Mouse (Mus musculus): ENCODE measurements around the gene Gcgr. TPM values are rescaled to one million over a fixed set of nuclear protein-coding genes. Genes with fewer than 3 reads are reported as not detected.

Gcgr gene
- polyA plus RNA-seq, 1 experiment from 2014 or later, result 1.4 TPM

DNA sequence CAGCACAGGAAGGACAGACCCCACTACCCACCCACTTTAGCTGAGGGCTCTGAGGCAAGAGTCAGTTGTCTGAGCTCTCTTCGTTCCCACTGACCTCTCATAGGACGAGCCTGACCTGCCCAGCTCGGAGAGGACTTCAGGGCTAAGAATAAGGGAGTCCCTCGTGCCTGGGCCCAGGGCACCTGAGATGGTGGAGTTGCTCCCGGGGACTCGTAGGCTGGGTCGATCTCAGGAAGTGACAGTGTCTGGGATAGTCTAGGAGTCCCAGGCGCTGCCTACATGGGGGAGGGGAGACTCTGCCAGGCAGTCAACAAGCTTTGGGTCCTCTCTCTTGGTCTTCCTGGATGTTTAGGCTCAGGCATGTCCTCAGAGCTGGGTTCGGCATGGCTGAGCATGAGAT, 10.0 kb upstream of the Gcgr start:
- Histone ChIP-seq H3K4me2 (no peak overlapping the region), H3K27me3 (replicated peaks) (no peaks in the 10 kb centered on the region), H3K4me1 (replicated peaks) (peaks cover 30% of the 10 kb centered on the region), H3K27ac (ENCODE audit: poor library complexity, severe bottlenecking) (0 out of 2 replicates have a peak overlapping the region, but pooled peaks have one; percentile 44), H3K4me3 (no peak overlapping the region), H3K9ac (no peak overlapping the region), H3K36me3 (no peaks in the 10 kb centered on the region), H3K9me3 (replicated peaks) (no peaks in the 10 kb centered on the region)
- WGBS, result 71% methylated on average over 9 of the region's 9 CpGs
- no peak for ATAC-seq (ENCODE audit: insufficient number of reproducible peaks, low FRiP score)

DNA sequence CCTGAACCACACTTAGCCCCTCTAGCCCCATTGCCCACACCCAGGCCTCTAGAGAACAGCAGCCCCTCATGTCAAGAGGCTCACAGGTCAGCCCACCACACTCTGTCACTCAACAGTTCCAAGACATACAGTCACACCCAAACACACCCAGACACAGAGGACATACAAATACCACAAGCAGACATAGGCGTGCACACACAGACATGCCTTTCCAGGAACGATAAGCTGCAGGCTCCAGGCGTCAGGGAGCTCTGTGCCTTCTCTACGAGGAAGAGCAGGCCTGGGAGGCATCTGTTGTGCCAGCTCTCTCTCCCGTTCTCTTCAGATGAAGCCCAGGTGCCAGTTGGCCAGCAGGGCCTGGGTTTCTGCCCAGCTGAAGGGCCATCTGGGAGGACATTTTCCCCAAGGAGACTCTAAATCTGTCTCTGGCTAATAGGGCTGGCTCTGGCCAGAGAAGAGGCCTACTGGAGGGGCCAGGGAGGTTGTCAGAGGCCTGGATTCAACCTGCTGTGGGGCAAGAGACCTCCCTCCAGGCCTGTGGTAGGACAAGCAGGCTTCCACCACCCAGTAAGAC, 9.4 kb upstream of the Gcgr start:
- ATAC-seq (ENCODE audit: insufficient number of reproducible peaks, low FRiP score), result no peak
- Histone ChIP-seq H3K4me3 (no peak overlapping the region), H3K4me2 (no peak overlapping the region), H3K9ac (0 out of 2 replicates have a peak overlapping the region, but pooled peaks have one; percentile 37), H3K4me1 (replicated peaks) (peaks cover 30% of the 10 kb centered on the region), H3K9me3 (replicated peaks) (no peaks in the 10 kb centered on the region), H3K27ac (ENCODE audit: poor library complexity, severe bottlenecking) (no peak overlapping the region), H3K36me3 (no peaks in the 10 kb centered on the region), H3K27me3 (replicated peaks) (no peaks in the 10 kb centered on the region)
- WGBS, result 61% methylated on average over 5 of the region's 5 CpGs

DNA sequence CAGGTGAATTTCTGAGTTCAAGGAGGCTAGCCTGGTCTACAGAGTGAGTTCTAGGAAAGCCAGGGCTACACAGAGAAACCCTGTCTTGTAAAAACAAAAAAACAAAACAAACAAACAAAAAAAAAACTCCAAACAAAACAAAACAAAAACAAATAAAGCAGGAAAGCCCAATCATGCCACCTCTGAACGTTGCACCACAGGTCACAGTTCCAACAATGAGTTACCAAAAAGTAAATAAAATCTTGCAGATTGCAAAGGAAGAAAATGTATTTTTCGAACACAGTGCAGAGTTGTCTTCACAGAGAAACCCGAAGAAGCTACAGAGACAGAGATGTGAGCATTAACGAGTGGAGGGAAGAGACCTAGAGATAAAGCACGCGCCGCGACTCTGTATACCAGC, 7.9 kb upstream of the Gcgr start:
- Histone ChIP-seq H3K4me1 (replicated peaks) (peaks cover 30% of the 10 kb centered on the region), H3K27me3 (replicated peaks) (peaks cover 3% of the 10 kb centered on the region; the same call in 1 of the 2 replicates), H3K36me3 (no peaks in the 10 kb centered on the region), H3K9me3 (replicated peaks) (no peaks in the 10 kb centered on the region), H3K4me2 (no peak overlapping the region), H3K9ac (no peak overlapping the region), H3K4me3 (no peak overlapping the region), H3K27ac (ENCODE audit: poor library complexity, severe bottlenecking) (no peak overlapping the region)
- ATAC-seq (ENCODE audit: insufficient number of reproducible peaks, low FRiP score), result no peak
- 80% methylated on average over 8 of the region's 8 CpGs for WGBS

DNA sequence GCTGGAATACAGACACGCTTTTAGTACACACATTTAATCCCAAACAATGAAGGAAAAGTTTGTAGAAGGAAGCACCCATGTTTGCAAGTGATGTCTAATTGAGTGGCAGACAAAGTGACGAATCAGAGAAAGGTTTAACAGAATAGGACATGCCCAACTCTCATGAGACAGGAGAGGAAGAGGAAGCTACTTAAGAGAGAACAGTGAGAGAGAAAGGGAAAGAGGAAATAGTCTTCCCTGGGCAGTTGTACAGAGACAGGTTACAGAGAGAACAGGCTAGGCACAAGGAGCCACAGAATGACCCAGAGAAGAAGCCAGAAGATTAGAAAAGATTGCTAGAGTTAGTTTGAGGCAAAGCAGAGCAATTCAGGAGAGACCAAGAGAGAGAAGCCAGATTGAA, 4.5 kb upstream of the Gcgr start:
- peaks cover 14% of the 10 kb centered on the region for H3K4me1 ChIP-seq (replicated peaks)
- no peak for ATAC-seq (ENCODE audit: insufficient number of reproducible peaks, low FRiP score)
- H3K36me3 ChIP-seq, result no peaks in the 10 kb centered on the region
- no peak overlapping the region for H3K27ac ChIP-seq (ENCODE audit: poor library complexity, severe bottlenecking)
- H3K4me3 ChIP-seq, result no peak overlapping the region
- no peak overlapping the region for H3K9ac ChIP-seq
- 71% methylated on average over 2 of the region's 2 CpGs for WGBS
- no peaks in the 10 kb centered on the region for H3K9me3 ChIP-seq (replicated peaks)
- peaks cover 37% of the 10 kb centered on the region for H3K27me3 ChIP-seq (replicated peaks)
- H3K4me2 ChIP-seq, result no peak overlapping the region

DNA sequence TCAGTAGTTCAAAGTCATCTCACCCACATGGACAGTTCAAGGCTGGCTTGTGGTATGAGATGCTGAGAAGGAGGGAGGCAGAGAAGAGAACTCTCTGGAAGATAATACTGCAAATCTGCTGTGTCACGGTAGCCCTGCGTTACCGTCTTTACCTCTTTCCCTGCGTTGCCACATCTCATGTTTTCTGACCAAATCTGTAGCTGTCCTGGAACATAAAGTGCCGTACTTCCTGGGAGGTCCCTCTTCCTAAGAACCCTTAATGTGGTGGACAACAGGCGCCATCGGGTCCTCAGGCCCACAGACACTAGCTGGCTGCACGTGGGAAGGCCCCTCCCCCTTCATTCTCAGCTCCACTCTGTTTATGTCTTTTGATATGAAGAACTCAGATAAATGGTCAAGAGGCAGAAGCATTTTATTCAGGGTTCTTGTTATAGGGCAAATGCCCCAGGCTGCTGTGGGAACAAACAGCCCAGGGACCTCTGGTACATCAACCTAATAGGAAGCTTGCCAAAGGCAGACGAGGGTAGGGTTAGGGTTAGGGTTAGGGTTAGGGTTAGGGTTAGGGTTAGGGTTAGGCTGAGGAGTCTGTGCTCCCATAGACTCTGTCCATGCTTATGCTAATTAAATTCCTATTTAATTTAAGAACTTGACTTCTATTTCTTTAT, 2.7 kb upstream of the Gcgr start:
- Histone ChIP-seq H3K4me3 (no peak overlapping the region), H3K9ac (no peak overlapping the region), H3K4me2 (no peak overlapping the region), H3K4me1 (replicated peaks) (peaks cover 16% of the 10 kb centered on the region), H3K27ac (ENCODE audit: poor library complexity, severe bottlenecking) (no peak overlapping the region), H3K36me3 (no peaks in the 10 kb centered on the region), H3K27me3 (replicated peaks) (peaks cover 55% of the 10 kb centered on the region), H3K9me3 (replicated peaks) (no peaks in the 10 kb centered on the region)
- WGBS, result 68% methylated on average over 9 of the region's 9 CpGs
- ATAC-seq (ENCODE audit: insufficient number of reproducible peaks, low FRiP score), result no peak

DNA sequence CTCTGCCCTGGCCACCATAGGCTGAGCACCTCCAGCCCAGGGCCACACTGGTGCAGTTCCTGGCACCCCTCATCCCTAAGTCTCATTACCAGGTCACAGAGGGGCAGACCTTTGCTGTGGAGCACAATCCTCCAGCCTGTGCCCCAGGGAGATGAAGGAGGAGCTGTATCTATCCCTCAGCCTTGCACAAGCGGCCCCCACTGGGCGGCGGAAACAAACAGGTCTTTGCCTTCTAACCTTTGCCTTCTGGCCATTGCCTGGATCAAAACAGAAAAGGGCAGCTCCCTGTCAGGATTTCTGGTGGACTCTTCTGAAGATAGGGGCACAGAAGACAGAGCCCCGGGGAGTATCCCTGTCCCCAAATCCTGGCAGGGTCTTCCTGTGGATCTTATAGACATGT, 1.6 kb upstream of the Gcgr start:
- no peak overlapping the region for H3K4me3 ChIP-seq
- no peak for ATAC-seq (ENCODE audit: insufficient number of reproducible peaks, low FRiP score)
- H3K27ac ChIP-seq (ENCODE audit: poor library complexity, severe bottlenecking), result no peak overlapping the region
- H3K4me2 ChIP-seq, result no peak overlapping the region
- no peaks in the 10 kb centered on the region for H3K36me3 ChIP-seq
- H3K4me1 ChIP-seq (replicated peaks), result peaks cover 16% of the 10 kb centered on the region
- H3K9ac ChIP-seq, result no peak overlapping the region
- H3K27me3 ChIP-seq (replicated peaks), result peaks cover 66% of the 10 kb centered on the region
- WGBS, result 63% methylated on average over 4 of the region's 4 CpGs
- no peaks in the 10 kb centered on the region for H3K9me3 ChIP-seq (replicated peaks)

DNA sequence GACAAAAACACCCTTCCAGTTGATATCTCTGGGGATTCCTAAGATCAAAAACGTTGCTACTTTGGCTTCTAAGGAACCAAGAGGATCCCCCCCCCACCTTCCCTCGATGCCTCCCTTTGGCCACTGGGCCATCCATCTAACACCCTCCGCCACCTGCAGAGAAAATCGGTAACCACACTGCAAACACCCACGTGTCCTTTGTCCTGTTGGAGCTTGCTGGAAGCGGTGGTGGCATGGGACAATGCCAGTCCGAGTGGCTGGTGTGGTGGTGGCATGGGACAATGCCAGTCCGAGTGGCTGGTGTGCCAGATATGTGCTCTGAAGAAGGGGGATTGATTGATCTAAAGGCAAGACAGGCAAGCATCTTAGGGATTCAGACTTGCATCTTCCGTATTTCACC, 1.1 kb downstream of the Gcgr start:
- no peak for ATAC-seq (ENCODE audit: insufficient number of reproducible peaks, low FRiP score)
- no peaks in the 10 kb centered on the region for H3K9me3 ChIP-seq (replicated peaks)
- H3K4me3 ChIP-seq, result no peak overlapping the region
- no peaks in the 10 kb centered on the region for H3K36me3 ChIP-seq
- peaks cover 22% of the 10 kb centered on the region for H3K4me1 ChIP-seq (replicated peaks)
- no peak overlapping the region for H3K9ac ChIP-seq
- no peak overlapping the region for H3K4me2 ChIP-seq
- 26% methylated on average over 9 of the region's 9 CpGs for WGBS
- no peak overlapping the region for H3K27ac ChIP-seq (ENCODE audit: poor library complexity, severe bottlenecking)
- H3K27me3 ChIP-seq (replicated peaks), result peaks cover 90% of the 10 kb centered on the region

DNA sequence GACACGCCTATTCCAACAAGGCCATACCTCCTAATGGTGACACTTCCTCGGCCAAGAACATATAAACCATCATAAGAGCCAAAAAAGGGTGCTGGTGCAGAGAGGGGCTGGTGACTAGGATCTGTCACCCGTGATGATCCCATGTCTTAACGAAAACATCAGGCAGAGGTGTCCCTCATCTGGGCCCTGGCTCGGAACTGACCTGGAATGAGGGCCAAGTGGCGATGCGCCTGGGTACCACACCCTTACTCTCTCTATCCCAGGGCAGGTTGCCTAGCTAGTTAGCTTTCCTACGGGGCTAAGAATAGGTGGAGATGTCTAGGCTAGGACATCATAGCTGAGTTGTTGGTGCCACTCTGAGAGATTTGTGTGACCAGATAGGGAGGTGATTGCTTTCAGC, 3.6 kb downstream of the Gcgr start:
- WGBS, result 78% methylated on average over 8 of the region's 8 CpGs

DNA sequence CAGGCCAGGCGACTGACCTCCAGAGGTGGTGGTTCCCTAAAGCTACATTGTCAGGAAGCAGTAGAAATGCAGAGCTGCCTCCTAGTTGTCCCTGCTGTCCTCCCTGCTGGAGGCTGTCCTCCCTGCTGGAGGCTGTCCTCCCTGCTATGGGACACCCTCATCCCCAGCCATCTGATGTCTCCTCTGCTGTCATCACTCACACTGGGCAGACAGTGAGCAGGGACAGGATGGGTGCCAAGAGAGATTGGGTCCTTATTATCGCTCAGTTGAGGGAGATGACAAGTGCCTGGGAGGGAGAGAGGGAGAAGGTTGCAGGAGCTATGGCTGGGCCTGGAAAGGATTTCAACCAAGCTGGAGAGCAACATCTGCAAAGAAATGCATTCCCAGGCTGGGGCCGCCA, 4.6 kb downstream of the Gcgr start:
- 44% methylated on average over 3 of the region's 3 CpGs for WGBS
- Histone ChIP-seq H3K4me3 (no peak overlapping the region), H3K9ac (0 out of 2 replicates have a peak overlapping the region, but pooled peaks have one; percentile 36), H3K27ac (ENCODE audit: poor library complexity, severe bottlenecking) (no peak overlapping the region), H3K27me3 (replicated peaks) (peaks cover 71% of the 10 kb centered on the region), H3K9me3 (replicated peaks) (no peaks in the 10 kb centered on the region), H3K4me1 (replicated peaks) (peaks cover 39% of the 10 kb centered on the region), H3K36me3 (no peaks in the 10 kb centered on the region), H3K4me2 (no peak overlapping the region)
- ATAC-seq (ENCODE audit: insufficient number of reproducible peaks, low FRiP score), result no peak

More for the DNA sequence above, 3.6 kb downstream of the Gcgr start:
- H3K36me3 ChIP-seq, result no peaks in the 10 kb centered on the region
- no peak for ATAC-seq (ENCODE audit: insufficient number of reproducible peaks, low FRiP score)
- H3K4me2 ChIP-seq, result no peak overlapping the region
- peaks cover 82% of the 10 kb centered on the region for H3K27me3 ChIP-seq (replicated peaks)
- peaks cover 30% of the 10 kb centered on the region for H3K4me1 ChIP-seq (replicated peaks)
- no peak overlapping the region for H3K9ac ChIP-seq
- no peak overlapping the region for H3K4me3 ChIP-seq
- no peak overlapping the region for H3K27ac ChIP-seq (ENCODE audit: poor library complexity, severe bottlenecking)
- H3K9me3 ChIP-seq (replicated peaks), result no peaks in the 10 kb centered on the region

DNA sequence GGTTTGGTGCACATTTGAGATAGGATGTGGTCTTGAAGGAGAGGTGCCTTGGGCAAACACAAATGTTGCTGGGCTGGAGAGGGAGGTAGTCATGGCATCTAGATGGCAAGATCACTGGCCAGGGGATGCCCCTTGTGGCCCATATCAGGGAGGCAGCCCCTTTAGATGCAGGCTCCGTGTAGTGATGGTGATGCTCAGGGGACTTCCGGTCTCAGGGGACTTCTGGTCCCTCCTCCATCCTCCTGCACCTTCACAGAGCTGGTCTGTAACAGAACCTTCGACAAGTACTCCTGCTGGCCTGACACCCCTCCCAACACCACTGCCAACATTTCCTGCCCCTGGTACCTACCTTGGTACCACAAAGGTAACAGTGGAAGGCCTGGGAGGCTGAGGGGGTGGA, 5.3 kb downstream of the Gcgr start:
- Histone ChIP-seq H3K4me3 (no peak overlapping the region), H3K36me3 (no peaks in the 10 kb centered on the region), H3K9me3 (replicated peaks) (no peaks in the 10 kb centered on the region), H3K4me2 (no peak overlapping the region), H3K27ac (ENCODE audit: poor library complexity, severe bottlenecking) (no peak overlapping the region), H3K9ac (no peak overlapping the region), H3K27me3 (replicated peaks) (peaks cover 65% of the 10 kb centered on the region), H3K4me1 (replicated peaks) (peaks cover 33% of the 10 kb centered on the region)
- WGBS, result 76% methylated on average over 3 of the region's 3 CpGs
- no peak for ATAC-seq (ENCODE audit: insufficient number of reproducible peaks, low FRiP score)

DNA sequence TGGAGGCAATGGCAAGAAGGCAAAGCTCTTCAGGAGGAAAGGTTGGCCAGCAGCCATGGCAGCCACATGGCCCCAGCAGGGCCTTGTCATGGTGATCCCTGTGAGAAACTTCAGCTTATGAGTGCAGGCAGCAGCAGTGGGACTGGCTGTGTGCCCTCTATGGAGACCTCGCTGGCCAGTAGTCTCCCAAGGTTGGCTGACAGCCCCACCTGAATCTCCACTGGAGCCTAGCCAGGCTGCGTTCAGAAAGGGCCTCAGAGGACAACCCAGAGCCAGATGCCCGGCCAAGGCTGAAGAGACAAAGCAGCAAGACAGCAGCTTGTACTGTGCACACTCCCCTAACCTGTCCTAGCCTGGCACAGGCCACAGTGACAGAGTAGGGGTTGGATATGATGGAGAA, 8.0 kb downstream of the Gcgr start:
- 71% methylated on average over 3 of the region's 3 CpGs for WGBS
- H3K27me3 ChIP-seq (replicated peaks), result peaks cover 38% of the 10 kb centered on the region

DNA sequence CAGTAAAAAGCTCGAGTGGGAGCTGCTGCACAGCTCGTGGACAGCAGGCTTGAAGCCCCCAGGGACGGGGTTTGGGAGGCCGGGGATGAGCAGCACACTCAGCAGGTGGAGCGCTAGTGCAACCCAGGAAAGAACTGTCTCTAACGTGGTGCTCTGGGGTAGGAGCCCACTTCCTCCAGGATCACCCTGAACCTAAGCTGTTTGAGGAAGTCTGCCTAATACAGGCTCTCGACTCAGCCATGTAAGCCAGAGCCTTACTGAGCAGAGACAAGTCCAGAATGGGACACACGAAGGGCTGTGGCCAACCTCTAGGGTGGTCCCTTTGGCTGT, 8.4 kb downstream of the Gcgr start:
- Histone ChIP-seq H3K27ac (ENCODE audit: poor library complexity, severe bottlenecking) (no peak overlapping the region), H3K9me3 (replicated peaks) (no peaks in the 10 kb centered on the region), H3K36me3 (peaks cover 22% of the 10 kb centered on the region), H3K4me3 (no peak overlapping the region), H3K27me3 (replicated peaks) (peaks cover 34% of the 10 kb centered on the region), H3K9ac (no peak overlapping the region), H3K4me1 (replicated peaks) (peaks cover 35% of the 10 kb centered on the region), H3K4me2 (no peak overlapping the region)
- WGBS, result 48% methylated on average over 8 of the region's 8 CpGs
- no peak for ATAC-seq (ENCODE audit: insufficient number of reproducible peaks, low FRiP score)

More for the DNA sequence above, 8.0 kb downstream of the Gcgr start:
- Histone ChIP-seq H3K36me3 (peaks cover 18% of the 10 kb centered on the region), H3K4me1 (replicated peaks) (peaks cover 35% of the 10 kb centered on the region), H3K9me3 (replicated peaks) (no peaks in the 10 kb centered on the region), H3K4me2 (no peak overlapping the region), H3K9ac (no peak overlapping the region), H3K4me3 (no peak overlapping the region), H3K27ac (ENCODE audit: poor library complexity, severe bottlenecking) (no peak overlapping the region)
- no peak for ATAC-seq (ENCODE audit: insufficient number of reproducible peaks, low FRiP score)
